Mouse (Mus musculus) c-Kit-positive CD71-positive TER-119-negative erythroid progenitor cells, embryonic 14.5 days (primary cell): ENCODE results near the gene Abcb1a.
"Not testable (repeated sequence)": the region's sequence is repeated elsewhere in the genome, so short reads cannot be mapped to it uniquely, and the experiment has no call there.

ENCODE experiments used
- DNase-seq: peaks from one replicate; pipeline ENCODE4 v3.0.0-alpha.2; 2013; ENCODE audit warnings: low read depth

The Abcb1a gene

DNA sequence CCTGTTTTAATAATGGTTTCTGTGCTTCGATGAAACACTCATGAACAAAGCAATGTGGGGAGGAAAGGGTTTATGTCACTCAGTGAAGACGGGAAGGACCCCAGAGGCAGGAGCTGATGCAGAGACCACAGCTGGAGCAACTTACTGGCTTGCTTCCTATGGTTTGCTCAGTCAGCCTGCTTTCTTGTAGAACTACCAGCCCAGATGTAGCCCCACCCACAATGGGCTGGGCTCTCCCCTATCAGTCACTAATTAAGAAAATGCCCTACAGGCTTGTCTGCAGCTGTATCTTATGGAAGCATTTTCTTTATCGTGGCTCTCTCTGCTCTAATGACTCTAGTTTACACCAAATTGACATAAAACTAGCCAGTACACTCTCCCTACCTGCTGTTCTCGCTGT is 67.9 kb downstream of the Abcb1a start:
- DNase-seq = peak; percentile 10

DNA sequence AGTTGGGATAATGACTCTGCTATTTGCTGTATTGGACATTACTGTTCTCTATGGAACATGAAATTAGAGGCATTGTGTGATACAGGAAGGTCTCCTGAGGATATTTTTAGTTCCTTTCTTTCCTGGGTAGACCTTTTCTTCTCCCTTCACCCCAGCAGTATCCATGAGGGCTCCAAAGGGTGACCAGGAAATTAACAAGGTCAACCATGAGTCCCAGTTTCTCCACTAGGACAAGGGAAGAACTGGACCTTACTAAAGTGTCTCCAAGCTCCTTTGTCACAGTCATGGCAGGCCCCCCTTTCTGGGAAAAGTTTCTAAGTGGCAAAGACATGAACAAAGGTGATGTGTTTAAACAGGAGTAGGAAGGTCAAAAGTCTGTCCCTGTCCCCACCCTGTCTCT is 72.8 kb downstream of the Abcb1a start:
- no peak for DNase-seq

DNA sequence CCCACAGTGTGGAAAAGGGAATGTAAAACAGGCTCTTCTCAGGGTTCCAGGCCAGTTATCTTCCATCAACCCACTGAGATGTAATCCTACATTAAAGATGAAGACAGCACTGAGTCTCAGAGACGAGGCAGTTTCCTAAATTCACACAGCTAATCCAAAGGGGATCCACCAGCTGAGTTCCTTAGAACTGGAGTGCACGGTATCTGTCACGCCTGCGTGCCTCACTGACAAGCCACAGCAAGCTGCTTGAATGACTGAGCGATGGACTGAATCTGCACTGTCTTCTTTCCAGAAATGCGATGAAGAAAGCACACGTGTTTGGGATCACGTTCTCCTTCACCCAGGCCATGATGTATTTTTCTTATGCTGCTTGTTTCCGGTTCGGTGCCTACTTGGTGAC is 73.4 kb downstream of the Abcb1a start:
- not testable (repeated sequence) for DNase-seq

DNA sequence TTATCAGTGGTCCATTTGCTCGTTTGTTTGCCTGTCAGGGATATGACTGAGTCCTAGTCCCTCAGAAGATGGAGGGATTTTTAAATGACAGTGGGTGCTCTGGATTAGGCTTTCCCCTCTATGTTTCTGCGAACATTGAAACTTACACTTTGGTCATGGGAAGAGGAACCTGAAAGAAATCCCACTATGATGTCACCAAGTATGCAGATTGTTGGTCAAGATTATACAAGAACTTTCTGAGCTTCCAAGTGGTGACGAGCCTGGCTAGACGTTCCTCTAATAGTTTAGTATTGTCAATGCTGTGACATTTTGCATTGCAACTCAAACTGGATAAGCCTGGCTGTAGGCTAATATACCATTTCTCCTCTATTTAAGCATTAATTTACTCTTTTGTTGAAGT is 76.5 kb downstream of the Abcb1a start:
- DNase-seq = no peak

DNA sequence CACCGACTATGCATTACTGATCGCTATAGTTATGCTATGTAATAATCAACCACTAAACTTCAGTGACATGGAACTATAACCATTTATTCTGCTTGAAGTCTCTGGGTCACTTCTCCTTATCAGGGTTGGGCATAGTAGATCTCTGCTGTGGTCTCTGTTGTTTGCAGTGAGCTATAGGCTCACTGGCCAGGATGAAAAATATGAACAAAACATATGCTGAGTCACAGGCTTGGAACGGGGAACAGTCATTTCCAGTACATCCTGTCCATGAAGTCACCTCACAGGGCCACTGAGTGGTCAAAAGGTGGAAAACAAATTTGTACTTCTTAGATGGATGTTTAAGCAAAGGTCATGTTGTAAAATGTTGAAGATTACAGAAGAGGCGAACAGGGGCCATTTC is 77.2 kb downstream of the Abcb1a start:
- no peak for DNase-seq

DNA sequence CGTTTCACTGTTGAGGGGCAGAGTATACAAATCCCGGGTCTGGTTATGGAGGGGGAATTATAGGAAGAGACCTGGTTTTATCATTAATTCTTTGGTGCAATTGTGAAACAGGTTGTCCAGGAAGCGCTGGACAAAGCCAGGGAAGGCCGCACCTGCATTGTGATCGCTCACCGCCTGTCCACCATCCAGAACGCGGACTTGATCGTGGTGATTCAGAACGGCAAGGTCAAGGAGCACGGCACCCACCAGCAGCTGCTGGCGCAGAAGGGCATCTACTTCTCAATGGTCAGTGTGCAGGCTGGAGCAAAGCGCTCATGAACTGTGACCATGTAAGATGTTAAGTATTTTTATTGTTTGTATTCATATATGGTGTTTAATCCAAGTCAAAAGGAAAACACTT is 87.4 kb downstream of the Abcb1a start:
- not testable (repeated sequence) for DNase-seq

DNA sequence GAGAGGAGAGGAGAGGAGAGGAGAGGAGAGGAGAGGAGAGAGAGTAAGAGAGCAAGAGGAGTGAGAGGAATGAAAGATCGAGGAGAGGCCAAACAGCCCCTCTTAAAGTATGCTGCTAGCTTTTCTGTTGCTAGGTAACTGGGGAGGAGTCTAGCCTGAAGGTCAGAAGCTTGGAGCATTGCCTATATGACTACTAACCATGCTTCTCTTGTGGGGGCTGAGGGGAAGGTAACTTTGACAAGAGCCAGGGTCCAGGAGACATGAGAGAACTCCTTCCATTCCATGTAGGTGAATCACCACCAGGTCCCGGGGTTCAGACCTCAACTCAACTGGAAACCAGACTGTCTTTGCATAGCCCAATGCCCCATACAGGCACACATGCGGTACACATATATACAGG is 113.0 kb downstream of the Abcb1a start:
- no peak for DNase-seq

DNA sequence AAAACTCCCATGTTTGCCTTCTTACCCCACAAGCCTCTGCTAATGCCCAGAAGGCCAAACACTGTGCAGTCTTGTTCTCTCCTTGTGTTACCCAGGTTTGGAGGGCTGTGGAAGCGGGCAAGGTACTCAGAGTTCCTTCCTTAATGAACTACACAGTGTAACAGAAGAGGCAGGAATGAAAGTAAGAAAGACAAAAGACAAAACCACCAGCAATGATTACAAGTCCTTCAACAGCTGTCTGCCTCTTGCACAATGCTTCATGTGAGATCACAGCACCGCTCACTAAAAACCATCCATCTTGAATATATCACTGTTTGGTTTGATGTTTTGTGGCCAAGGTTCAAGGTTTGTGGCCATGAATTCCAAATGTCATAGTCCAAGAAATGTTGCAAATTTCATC is 118.4 kb downstream of the Abcb1a start:
- no peak for DNase-seq

DNA sequence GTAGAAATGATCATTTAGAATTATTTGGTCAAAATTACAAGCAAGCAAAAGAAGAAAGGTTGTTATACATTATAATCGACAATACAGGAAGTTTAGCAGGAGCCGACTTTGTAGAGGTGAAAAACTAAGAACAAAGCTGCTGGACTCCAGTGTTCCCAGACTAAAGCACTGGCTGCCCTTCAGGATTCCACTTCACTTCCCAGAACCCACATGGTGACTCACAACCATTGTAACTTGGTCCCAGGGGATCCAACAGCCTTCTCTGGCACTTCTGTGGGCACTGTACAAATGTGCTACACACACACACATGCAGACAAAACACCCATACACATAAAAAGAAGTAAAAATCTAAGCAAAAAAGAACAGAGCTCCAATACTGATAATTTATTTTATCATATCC is 118.9 kb downstream of the Abcb1a start:
- no peak for DNase-seq

DNA sequence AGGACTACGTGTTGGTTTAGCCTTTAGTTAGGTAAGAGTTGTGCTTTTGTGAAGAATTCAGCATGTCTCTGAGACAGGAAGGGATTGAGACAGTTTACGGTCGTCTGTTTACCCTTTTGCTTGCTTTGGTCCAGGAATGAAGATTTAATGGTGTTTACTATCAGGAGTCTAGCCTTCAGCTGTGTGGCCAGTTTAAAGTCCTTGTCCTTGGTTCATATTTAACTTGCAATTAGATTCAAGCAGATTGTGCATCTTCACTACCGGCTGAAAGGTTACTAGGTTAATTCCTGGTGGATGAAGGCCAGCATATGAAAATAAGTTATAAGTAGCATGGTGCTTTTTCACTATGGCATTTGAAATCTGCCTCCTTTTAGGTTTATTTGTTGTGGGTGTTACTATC is 132.4 kb downstream of the Abcb1a start:
- DNase-seq = no peak
